Mouse (Mus musculus): Measurements from ENCODE around the gene Med7. TPM values are rescaled to one million over a fixed set of nuclear protein-coding genes. Genes with fewer than 3 reads are reported as not detected.
A peak's percentile ranks its signal among the peaks of the same experiment; 100 is the strongest.
"Not testable (repeated sequence)": the region's sequence is repeated elsewhere in the genome, so short reads cannot be mapped to it uniquely, and the experiment has no call there.

Gene Med7
- polyA plus RNA-seq, 1 experiment: 39.9 TPM

GRCm38 (mm10) chr11:46418860-46419259 lies 17.9 kb upstream of the Med7 start:
- H3K4me1 ChIP-seq (ENCODE audit: control insufficient read depth, insufficient read depth, low read length): no peaks in the 10 kb centered on the region
- H3K27ac ChIP-seq (ENCODE audit: insufficient read depth, low read depth, low read length): no peak overlapping the region
- no peak overlapping the region for H3K4me3 ChIP-seq (ENCODE audit: insufficient read depth, low read length)
- TF ChIP-seq POLR2A (IDR thresholded peaks at IDR 0.05; ENCODE audit: borderline replicate concordance, low read depth, low read length) (no peak), CTCF (IDR thresholded peaks at IDR 0.05; ENCODE audit: low read depth, low read length) (no peak)

- H3K27ac ChIP-seq (ENCODE audit: insufficient read depth, low read depth, low read length): no peak overlapping the region
These were observed 15.4 kb upstream of the Med7 start for GRCm38 (mm10) chr11:46421086-46421888.

DNA sequence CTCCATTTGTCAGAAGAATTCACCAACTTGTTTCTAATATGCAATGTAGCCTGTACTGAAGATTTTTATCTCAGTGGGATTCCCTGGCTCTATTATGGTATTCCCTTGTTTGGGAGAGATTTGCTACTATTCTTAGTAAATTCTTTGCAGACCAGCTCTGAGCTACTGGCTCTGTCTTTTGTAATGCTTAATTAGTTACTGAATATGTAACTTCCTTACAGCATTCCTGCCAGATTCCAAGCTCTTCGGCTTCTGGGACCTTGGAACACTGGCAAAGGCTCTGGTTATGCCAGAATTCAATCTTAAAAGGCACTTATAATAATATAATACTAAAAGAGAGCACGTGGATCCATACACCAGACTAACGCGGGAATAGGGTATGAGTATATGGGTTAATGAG lies 8.6 kb upstream of the Med7 start:
- H3K27ac ChIP-seq (ENCODE audit: insufficient read depth, low read depth, low read length); H3K4me1 ChIP-seq (ENCODE audit: control insufficient read depth, insufficient read depth, low read length); H3K4me3 ChIP-seq (ENCODE audit: insufficient read depth, low read length): not testable (repeated sequence)

More at GRCm38 (mm10) chr11:46421086-46421888, 15.4 kb upstream of the Med7 start:
- H3K4me3 ChIP-seq (ENCODE audit: insufficient read depth, low read length): no peak overlapping the region
- TF ChIP-seq POLR2A (IDR thresholded peaks at IDR 0.05; ENCODE audit: borderline replicate concordance, low read depth, low read length): no peak
- no peak for TF ChIP-seq CTCF (IDR thresholded peaks at IDR 0.05; ENCODE audit: low read depth, low read length)
- H3K4me1 ChIP-seq (ENCODE audit: control insufficient read depth, insufficient read depth, low read length): no peaks in the 10 kb centered on the region

DNA sequence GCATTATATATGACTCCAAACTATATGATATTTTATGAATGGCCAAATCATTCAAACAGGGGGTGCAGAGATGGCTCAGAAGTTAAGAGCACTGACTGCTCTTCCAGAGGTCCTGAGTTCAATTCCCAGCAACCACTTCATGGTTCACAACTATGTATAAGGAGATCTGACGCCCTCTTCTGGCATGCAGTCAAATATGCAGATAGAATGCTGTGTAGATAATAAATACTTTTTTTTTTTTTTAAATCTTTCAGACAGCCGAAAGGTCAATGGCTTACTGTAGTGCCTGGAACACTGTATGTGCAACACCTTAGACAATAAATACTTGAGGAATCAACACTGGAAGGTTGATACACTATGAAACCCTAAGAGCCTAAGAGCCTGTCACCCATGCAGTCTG lies 6.6 kb upstream of the Med7 start:
- Histone ChIP-seq H3K4me1 (ENCODE audit: control insufficient read depth, insufficient read depth, low read length) (no peaks in the 10 kb centered on the region), H3K27ac (ENCODE audit: insufficient read depth, low read depth, low read length) (no peak overlapping the region), H3K4me3 (ENCODE audit: insufficient read depth, low read length) (no peak overlapping the region)
- TF ChIP-seq POLR2A (IDR thresholded peaks at IDR 0.05; ENCODE audit: borderline replicate concordance, low read depth, low read length) (no peak), CTCF (IDR thresholded peaks at IDR 0.05; ENCODE audit: low read depth, low read length) (no peak)

DNA sequence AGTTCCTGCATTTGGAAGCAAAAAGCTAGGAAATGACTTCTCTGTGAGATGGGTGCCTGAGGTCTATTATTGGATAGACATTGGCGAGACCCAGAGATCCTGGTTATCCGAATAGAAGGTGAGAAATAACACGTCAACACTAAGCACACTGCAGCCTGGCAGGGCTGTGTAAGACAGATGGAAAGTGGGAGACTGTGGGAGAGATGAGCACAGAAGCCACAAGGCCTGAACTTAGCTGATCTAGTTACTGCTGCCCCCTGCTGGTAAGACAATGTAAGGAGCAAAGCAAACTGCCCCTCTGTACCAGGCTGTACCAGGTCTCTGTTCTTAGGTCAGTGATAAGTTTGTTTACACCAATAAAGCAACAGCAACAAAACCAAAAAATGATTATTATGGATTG lies 5.6 kb upstream of the Med7 start:
- TF ChIP-seq CTCF (IDR thresholded peaks at IDR 0.05; ENCODE audit: low read depth, low read length): peak; percentile 32; the same call in 1 of the 2 replicates
- no peak for TF ChIP-seq POLR2A (IDR thresholded peaks at IDR 0.05; ENCODE audit: borderline replicate concordance, low read depth, low read length)
- no peak overlapping the region for H3K4me3 ChIP-seq (ENCODE audit: insufficient read depth, low read length)
- H3K27ac ChIP-seq (ENCODE audit: insufficient read depth, low read depth, low read length): no peak overlapping the region
- H3K4me1 ChIP-seq (ENCODE audit: control insufficient read depth, insufficient read depth, low read length): peaks cover 2% of the 10 kb centered on the region; the same call in 1 of the 2 replicates

DNA sequence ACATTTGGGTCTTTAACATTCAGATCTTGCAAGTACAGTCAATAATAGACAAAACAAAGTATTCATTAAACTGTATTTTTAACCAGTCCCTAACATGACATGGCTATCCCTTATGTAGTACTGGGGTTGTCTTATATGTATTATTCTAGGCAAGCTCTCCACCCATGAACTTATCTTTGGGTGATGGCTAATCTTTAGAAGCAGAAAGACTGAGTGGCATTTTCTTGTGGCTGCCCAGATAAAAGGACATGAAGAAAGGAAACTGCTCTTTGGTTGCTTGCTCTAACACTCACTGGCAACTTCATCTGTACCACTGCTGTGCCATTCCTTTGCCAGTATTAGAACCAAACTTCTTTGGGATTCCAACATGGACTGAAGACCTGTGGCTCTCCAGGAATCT lies 1.4 kb upstream of the Med7 start:
- peaks cover 7% of the 10 kb centered on the region; the same call in 1 of the 2 replicates for H3K4me1 ChIP-seq (ENCODE audit: control insufficient read depth, insufficient read depth, low read length)
- TF ChIP-seq POLR2A (IDR thresholded peaks at IDR 0.05; ENCODE audit: borderline replicate concordance, low read depth, low read length) (no peak), CTCF (IDR thresholded peaks at IDR 0.05; ENCODE audit: low read depth, low read length) (no peak)
- no peak overlapping the region for H3K4me3 ChIP-seq (ENCODE audit: insufficient read depth, low read length)
- no peak overlapping the region for H3K27ac ChIP-seq (ENCODE audit: insufficient read depth, low read depth, low read length)

- peak overlapping the region; percentile 86 for H3K27ac ChIP-seq (ENCODE audit: insufficient read depth, low read depth, low read length)
- no peak; the same call in 1 of the 2 replicates for TF ChIP-seq CTCF (IDR thresholded peaks at IDR 0.05; ENCODE audit: low read depth, low read length)
- peak overlapping the region; percentile 96 for H3K4me3 ChIP-seq (ENCODE audit: insufficient read depth, low read length)
- H3K4me1 ChIP-seq (ENCODE audit: control insufficient read depth, insufficient read depth, low read length): peaks cover 7% of the 10 kb centered on the region; the same call in 1 of the 2 replicates
These were observed 805 bp downstream of the Med7 start for GRCm38 (mm10) chr11:46437459-46438000.

- Histone ChIP-seq H3K4me3 (ENCODE audit: insufficient read depth, low read length) (no peak overlapping the region), H3K27ac (ENCODE audit: insufficient read depth, low read depth, low read length) (no peak overlapping the region), H3K4me1 (ENCODE audit: control insufficient read depth, insufficient read depth, low read length) (peaks cover 7% of the 10 kb centered on the region; the same call in 1 of the 2 replicates)
- TF ChIP-seq CTCF (IDR thresholded peaks at IDR 0.05; ENCODE audit: low read depth, low read length) (no peak), POLR2A (IDR thresholded peaks at IDR 0.05; ENCODE audit: borderline replicate concordance, low read depth, low read length) (no peak)
These were observed 2.3 kb downstream of the Med7 start for GRCm38 (mm10) chr11:46439005-46439543.

DNA sequence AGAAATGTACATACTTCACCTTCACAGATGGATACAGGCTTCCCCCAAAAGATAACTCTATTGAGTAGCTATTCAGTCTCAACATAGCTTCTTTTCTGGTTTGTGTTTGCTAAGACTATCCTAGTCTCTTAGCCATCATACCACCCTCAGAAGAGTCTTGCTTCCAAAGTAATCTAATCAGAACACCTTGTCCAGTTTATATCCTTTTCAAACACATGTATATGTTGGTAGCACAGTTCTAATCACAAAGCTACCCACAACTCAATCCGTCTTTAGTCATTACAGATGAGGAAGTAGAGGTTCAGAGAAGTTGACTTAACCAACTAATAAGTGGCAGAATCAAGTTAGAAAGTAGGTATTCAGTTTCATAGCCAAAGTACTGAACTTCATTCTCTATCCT lies 5.0 kb downstream of the Med7 start:
- no peak for TF ChIP-seq POLR2A (IDR thresholded peaks at IDR 0.05; ENCODE audit: borderline replicate concordance, low read depth, low read length)
- TF ChIP-seq CTCF (IDR thresholded peaks at IDR 0.05; ENCODE audit: low read depth, low read length): no peak
- H3K27ac ChIP-seq (ENCODE audit: insufficient read depth, low read depth, low read length): no peak overlapping the region
- H3K4me1 ChIP-seq (ENCODE audit: control insufficient read depth, insufficient read depth, low read length): 0 out of 2 replicates have a peak, but pooled peaks cover 4% of the 10 kb centered on the region

GRCm38 (mm10) chr11:46443152-46443551 lies 6.4 kb downstream of the Med7 start:
- no peak overlapping the region for H3K27ac ChIP-seq (ENCODE audit: insufficient read depth, low read depth, low read length)
- H3K4me3 ChIP-seq (ENCODE audit: insufficient read depth, low read length): no peak overlapping the region
- peaks cover 9% of the 10 kb centered on the region for H3K4me1 ChIP-seq (ENCODE audit: control insufficient read depth, insufficient read depth, low read length)
- TF ChIP-seq POLR2A (IDR thresholded peaks at IDR 0.05; ENCODE audit: borderline replicate concordance, low read depth, low read length) (no peak), CTCF (IDR thresholded peaks at IDR 0.05; ENCODE audit: low read depth, low read length) (no peak)

More for the DNA sequence above, 5.0 kb downstream of the Med7 start:
- H3K4me3 ChIP-seq (ENCODE audit: insufficient read depth, low read length): no peak overlapping the region
